Mouse (Mus musculus): ENCODE measurements around the gene Msx2.

GRCm38 (mm10) chr13:53464441-53465001 lies 8.4 kb downstream of the Msx2 start:
- no peak for TF ChIP-seq CTCF (IDR thresholded peaks at IDR 0.05; ENCODE audit: low read depth)
- TF ChIP-seq EP300 (optimal IDR thresholded peaks at IDR 0.05) = no peak

Measured in stomach, postnatal 0 days (tissue).